ENCODE assay signal across 14 mouse cellular contexts in genomic region chr19:43193562-43193961, GRCm38 (mm10).
DNase-seq lines count a peak whose midpoint lies in the region; TF ChIP-seq lines count a peak whose summit lies in the region.
"Had no signal": no experiment of that assay in that cellular context is flagged by ENCODE, and none has a peak within 500 bp of the region (broad histone marks: within the 10 kb centered on the region; RNA-seq: fewer than 3 reads in every experiment).

No protein-coding gene starts in this region.

- no peaks in the 10 kb centered on the region for H3K27me3 ChIP-seq in CH12.LX (replicated peaks)
- no peaks in the 10 kb centered on the region for H3K27me3 ChIP-seq in limb, embryonic 10.5 days (ENCODE audit: low read depth, poor library complexity, severe bottlenecking)
- H3K27me3 ChIP-seq: intestine, embryonic 15.5 days had no signal

- DNase-seq in 416B (ENCODE audit: low read depth), result peak; percentile 32
- DNase-seq in CH12.LX (ENCODE audit: extremely low read depth), result peak; percentile 66
- peak; percentile 44 for DNase-seq in limb, embryonic 10.5 days (ENCODE audit: low spot score)
- peak; percentile 38 for DNase-seq in lung, postnatal 10 days
- DNase-seq in cerebellum, postnatal 4 days (ENCODE audit: low spot score in 2 of 2), result no peak
- DNase-seq in layer of hippocampus, adult 9-11 months, result no peak
- DNase-seq in spleen, adult 18-20 months, result no peak
- DNase-seq in layer of hippocampus, postnatal 10 days (ENCODE audit: low spot score in 2 of 2), result no peak
- DNase-seq: cerebellum, adult 9-11 months; gastrocnemius, adult 2 months; heart, postnatal 36 days had no signal

- in situ Hi-C loops in CH12.LX (cut with MboI; ENCODE audit: low pct_ligation_motif_present, low pct_unique_long_range_greater_than_20kb, low sequenced_read_pairs), result no loop called here

- H3K4me2 ChIP-seq in CH12.LX (ENCODE audit: insufficient read depth, low read depth, poor library complexity, severe bottlenecking), result no peak overlapping the region
- H3K4me2 ChIP-seq: intestine, embryonic 15.5 days had no signal

- no peaks in the 10 kb centered on the region for H3K79me2 ChIP-seq in CH12.LX (replicated peaks; ENCODE audit: control insufficient read depth, extremely low read depth, insufficient read depth, poor library complexity, severe bottlenecking)

- no peak overlapping the region for H3K4me3 ChIP-seq in CH12.LX (replicated peaks in 1 of 3; ENCODE audit: low read depth in 2 of 3, low read length in 2 of 3, poor library complexity in 1 of 3)
- no peak overlapping the region for H3K4me3 ChIP-seq in limb, embryonic 10.5 days
- H3K4me3 ChIP-seq: gastrocnemius, adult 2 months; intestine, embryonic 15.5 days; layer of hippocampus, adult 2 months had no signal

- no peaks in the 10 kb centered on the region for H3K9me3 ChIP-seq in CH12.LX (replicated peaks; ENCODE audit: low read length)
- H3K9me3 ChIP-seq in limb, embryonic 10.5 days (replicated peaks), result no peaks in the 10 kb centered on the region
- H3K9me3 ChIP-seq: G1E; intestine, embryonic 15.5 days had no signal

- dilution Hi-C loops in CH12.LX (cut with MboI; ENCODE audit: extremely low pct_ligation_motif_present, extremely low pct_unique_long_range_greater_than_20kb, low sequenced_read_pairs), result no loop called here

- no peak for TF ChIP-seq CTCF in CH12.LX (conservative IDR thresholded peaks at IDR 0.05 in 1 of 2, IDR thresholded peaks at IDR 0.05 in 1 of 2; ENCODE audit: low read depth in 2 of 2, low read length in 2 of 2)

- H3K4me1 ChIP-seq in CH12.LX (ENCODE audit: control insufficient read depth in 1 of 2, insufficient read depth in 2 of 2), result peaks cover 0 to 5% of the 10 kb centered on the region in 2 experiments; a peak in 2 of 4 replicates
- peaks cover 27% of the 10 kb centered on the region for H3K4me1 ChIP-seq in limb, embryonic 10.5 days

- TF ChIP-seq RAD21 in CH12.LX (IDR thresholded peaks at IDR 0.05; ENCODE audit: low read depth, low read length), result no peak

- TF ChIP-seq POLR2A in CH12.LX (IDR thresholded peaks at IDR 0.05; ENCODE audit: low read depth, low read length), result no peak

- no peaks in the 10 kb centered on the region for H3K36me3 ChIP-seq in CH12.LX (replicated peaks in 1 of 2; ENCODE audit: control insufficient read depth in 1 of 2, insufficient read depth in 1 of 2, low read length in 1 of 2)
- H3K36me3 ChIP-seq in limb, embryonic 10.5 days, result no peaks in the 10 kb centered on the region
- H3K36me3 ChIP-seq: G1E; intestine, embryonic 15.5 days had no signal

- H3K27ac ChIP-seq in CH12.LX (ENCODE audit: insufficient read depth, low read depth), result no peak overlapping the region
- H3K27ac ChIP-seq in limb, embryonic 10.5 days, result no peak overlapping the region
- H3K27ac ChIP-seq: gastrocnemius, adult 2 months; intestine, embryonic 15.5 days; layer of hippocampus, adult 2 months had no signal

- WGBS in limb, embryonic 10.5 days, result 52% methylated on average over 3 of the region's 3 CpGs

- no peak overlapping the region for H3K9ac ChIP-seq in CH12.LX (ENCODE audit: insufficient read depth, low read depth)
- H3K9ac ChIP-seq: intestine, embryonic 15.5 days had no signal

- peak; percentile 84 for TF ChIP-seq EP300 in CH12.LX (IDR thresholded peaks at IDR 0.05; ENCODE audit: low read length)

TF ChIP-seq in CH12.LX, 34 proteins besides CTCF, POLR2A, EP300 and RAD21:
- TF ChIP-seq NELFE (IDR thresholded peaks at IDR 0.05; ENCODE audit: low read depth, low read length) (no peak), JUND (conservative IDR thresholded peaks at IDR 0.05; ENCODE audit: low read depth, low read length) (no peak; the same call in 1 of the 2 replicates), CHD1 (IDR thresholded peaks at IDR 0.05; ENCODE audit: low read depth, low read length) (no peak), KAT2A (IDR thresholded peaks at IDR 0.05; ENCODE audit: insufficient replicate concordance, low read length) (no peak), TBP (conservative IDR thresholded peaks at IDR 0.05; ENCODE audit: low read depth, low read length) (no peak), ZKSCAN1 (IDR thresholded peaks at IDR 0.05; ENCODE audit: borderline replicate concordance, low read depth, low read length) (no peak), ZNF384 (IDR thresholded peaks at IDR 0.05; ENCODE audit: low read depth, low read length) (no peak), MXI1 (IDR thresholded peaks at IDR 0.05; ENCODE audit: low read depth, low read length) (no peak), HCFC1 (IDR thresholded peaks at IDR 0.05; ENCODE audit: low read depth, low read length) (no peak), JUN (IDR thresholded peaks at IDR 0.05; ENCODE audit: insufficient read depth, low read depth, low read length) (peak; percentile 59; the same call in 1 of the 2 replicates), NRF1 (IDR thresholded peaks at IDR 0.05; ENCODE audit: low read depth, low read length) (no peak), UBTF (IDR thresholded peaks at IDR 0.05; ENCODE audit: low read depth, low read length) (no peak), MAZ (IDR thresholded peaks at IDR 0.05; ENCODE audit: low read depth, low read length) (no peak), IRF4 (IDR thresholded peaks at IDR 0.05; ENCODE audit: low read depth, low read length) (peak; percentile 71), PAX5 (IDR thresholded peaks at IDR 0.05; ENCODE audit: low read length) (no peak), SMC3 (IDR thresholded peaks at IDR 0.05; ENCODE audit: low read depth, low read length) (no peak), ETS1 (conservative IDR thresholded peaks at IDR 0.05; ENCODE audit: low read depth, low read length) (peak; percentile 46; the same call in 1 of the 2 replicates), RCOR1 (conservative IDR thresholded peaks at IDR 0.05; ENCODE audit: low read depth, low read length) (no peak), ELF1 (IDR thresholded peaks at IDR 0.05; ENCODE audit: low read depth, low read length) (no peak), GABPA (IDR thresholded peaks at IDR 0.05; ENCODE audit: insufficient replicate concordance, low read depth, low read length) (no peak), ZMIZ1 (IDR thresholded peaks at IDR 0.05; ENCODE audit: low read depth, low read length) (no peak), POLR2AphosphoS2 (IDR thresholded peaks at IDR 0.05; ENCODE audit: low read depth, low read length) (no peak), BHLHE40 (IDR thresholded peaks at IDR 0.05; ENCODE audit: low read depth, low read length) (peak; percentile 61), USF1 (IDR thresholded peaks at IDR 0.05; ENCODE audit: low read depth, low read length) (no peak), TCF12 (IDR thresholded peaks at IDR 0.05; ENCODE audit: low read depth, low read length) (peak; percentile 44; the same call in 1 of the 2 replicates), MAX (IDR thresholded peaks at IDR 0.05; ENCODE audit: low read length) (no peak; the same call in 1 of the 2 replicates), E2F4 (IDR thresholded peaks at IDR 0.05; ENCODE audit: insufficient replicate concordance, low read depth, low read length) (no peak), ZC3H11A (IDR thresholded peaks at IDR 0.05; ENCODE audit: low read depth, low read length) (no peak), MEF2A (IDR thresholded peaks at IDR 0.05; ENCODE audit: borderline replicate concordance, low read depth, low read length) (no peak), MAFK (IDR thresholded peaks at IDR 0.05; ENCODE audit: insufficient replicate concordance, low read length) (peak; percentile 54; the same call in 1 of the 2 replicates), CHD2 (IDR thresholded peaks at IDR 0.05; ENCODE audit: low read length) (no peak; the same call in 1 of the 2 replicates), SIN3A (IDR thresholded peaks at IDR 0.05; ENCODE audit: low read length) (no peak), MYC (IDR thresholded peaks at IDR 0.05; ENCODE audit: low read depth, low read length) (0 out of 2 replicates have a peak, but pooled peaks have one; percentile 16), USF2 (conservative IDR thresholded peaks at IDR 0.05; ENCODE audit: low read depth, low read length) (no peak)

Comparison
In these comparisons a context has a peak if more than half of its experiments do, and no peak if none do; other contexts are left out.
1. DNase-seq: peak in 416B (single experiment), CH12.LX (single experiment), limb, embryonic 10.5 days (single experiment) and lung, postnatal 10 days (single experiment); none in cerebellum, postnatal 4 days (0 of 2), layer of hippocampus, adult 9-11 months (single experiment), spleen, adult 18-20 months (0 of 2) and layer of hippocampus, postnatal 10 days (0 of 2).